Mouse (Mus musculus) C2C12 (cell line): ENCODE measurements around the gene Mybbp1a.

Experiments
- CTCF ChIP-seq: IDR thresholded peaks from one replicate; pipeline ENCODE4 v1.5.1; 2011; ENCODE audit not compliant: control insufficient read depth, insufficient read depth, insufficient read length
- MYOD1 ChIP-seq: IDR thresholded peaks from one replicate; pipeline ENCODE4 v1.6.1; 2011; ENCODE audit warnings: low read depth; ENCODE audit not compliant: control insufficient read depth, insufficient read length
- MYOG ChIP-seq: IDR thresholded peaks from one replicate; pipeline ENCODE4 v1.6.1; 2011; ENCODE audit not compliant: control insufficient read depth, insufficient read length; ENCODE audit errors: extremely low read depth
- USF1 ChIP-seq: IDR thresholded peaks from one replicate; pipeline ENCODE4 v1.6.1; 2011; ENCODE audit warnings: low read depth, mild to moderate bottlenecking, control low read depth, moderate library complexity

DNA sequence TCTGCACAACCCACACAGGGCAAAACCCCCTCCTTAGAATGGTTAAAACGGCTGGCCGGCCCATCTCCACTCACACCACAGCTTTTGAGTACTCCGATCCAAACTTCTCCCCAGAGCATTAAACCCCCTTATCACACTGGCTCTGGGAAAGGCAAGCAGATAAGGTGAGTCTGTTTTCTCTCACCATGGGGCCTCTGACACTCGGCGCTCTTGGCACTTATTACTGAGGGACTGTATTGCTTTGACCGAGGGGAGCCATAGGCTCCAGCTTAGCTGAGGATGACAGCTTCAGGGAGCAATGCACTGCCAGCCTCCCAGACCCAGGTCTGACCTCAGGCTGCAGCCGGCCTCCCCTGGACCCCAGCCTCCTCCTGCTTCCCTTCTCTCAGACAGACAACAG, 33.6 kb upstream of the Mybbp1a start:
- TF ChIP-seq MYOD1 (no peak), CTCF (no peak), MYOG (no peak), USF1 (no peak)
